10 mouse cellular contexts compared by ENCODE assay signal in genomic region chr7:44958208-44958607, GRCm38 (mm10). TPM values are rescaled to one million over a fixed set of nuclear protein-coding genes. Genes with fewer than 3 reads are reported as not detected.
A peak's percentile ranks its signal among the peaks of the same experiment; 100 is the strongest.
DNase-seq lines count a peak whose midpoint lies in the region; ATAC-seq and TF ChIP-seq lines count a peak whose summit lies in the region.
"Had no signal": no experiment of that assay in that cellular context is flagged by ENCODE, and none has a peak within 500 bp of the region (broad histone marks: within the 10 kb centered on the region; RNA-seq: fewer than 3 reads in every experiment).

No protein-coding gene starts in this region.

- H3K36me3 ChIP-seq in thymus, adult 2 months (ENCODE audit: control insufficient read depth, insufficient read depth, low read length): no peaks in the 10 kb centered on the region
- H3K36me3 ChIP-seq in lung, embryonic 16.5 days (ENCODE audit: control insufficient read depth, insufficient read depth, low read length): no peaks in the 10 kb centered on the region; the same call in 1 of the 2 replicates

- peak; percentile 46; the same call in 1 of the 2 replicates for ATAC-seq in common myeloid progenitor, adult 5-6 weeks (replicated peaks; ENCODE audit: low read depth, poor library complexity, severe bottlenecking)
- ATAC-seq in lung, embryonic 16.5 days (ENCODE audit: low read depth): peak; percentile 31; the same call in 1 of the 2 replicates

- H3K4me3 ChIP-seq in thymus, adult 2 months (ENCODE audit: control insufficient read depth, insufficient read depth, low read length): no peak overlapping the region
- no peak overlapping the region for H3K4me3 ChIP-seq in lung, embryonic 16.5 days (ENCODE audit: low read length)
- H3K4me3 ChIP-seq: embryonic facial prominence, embryonic 12.5 days; neural tube, embryonic 13.5 days had no signal

- intact Hi-C loops in heart, postnatal 10 days (cut with DNase I): loop anchor here (2.0 to 5.0 kb wide), 3 partner anchors 27 to 236 kb away; no protein-coding TSS in a partner anchor

- no peak for TF ChIP-seq CTCF in thymus, adult 2 months (IDR thresholded peaks at IDR 0.05; ENCODE audit: borderline replicate concordance, control insufficient read depth, extremely low read depth, insufficient read depth, low read length, poor library complexity)

- H3K27me3 ChIP-seq in thymus, adult 2 months (ENCODE audit: control insufficient read depth, insufficient read depth, low read length): no peaks in the 10 kb centered on the region
- no peaks in the 10 kb centered on the region for H3K27me3 ChIP-seq in lung, embryonic 16.5 days (ENCODE audit: control insufficient read depth, insufficient read depth, low read depth, low read length)
- H3K27me3 ChIP-seq: embryonic facial prominence, embryonic 12.5 days had no signal

- 27% methylated on average over 7 of the region's 7 CpGs for WGBS in thymus, adult 2 months
- WGBS in lung, embryonic 16.5 days: 45% methylated on average over 7 of the region's 7 CpGs

- no peaks in the 10 kb centered on the region for H3K4me1 ChIP-seq in thymus, adult 2 months (replicated peaks; ENCODE audit: control insufficient read depth, insufficient read depth, low read length)
- H3K4me1 ChIP-seq in lung, embryonic 16.5 days (replicated peaks; ENCODE audit: control insufficient read depth, insufficient read depth, low read length): no peaks in the 10 kb centered on the region
- H3K4me1 ChIP-seq: embryonic facial prominence, embryonic 12.5 days had no signal

- no peaks in the 10 kb centered on the region for H3K9me3 ChIP-seq in lung, embryonic 16.5 days (ENCODE audit: control insufficient read depth, low read length)
- H3K9me3 ChIP-seq: embryonic facial prominence, embryonic 12.5 days; neural tube, embryonic 13.5 days had no signal

- DNase-seq in heart, postnatal 10 days: peak; percentile 53 to 66
- no peak for DNase-seq in heart, adult 11 months
- peak; percentile 29 for DNase-seq in thymus, adult 2 months
- DNase-seq in thymus, adult 18-20 months: no peak
- no peak for DNase-seq in T-cell, adult 2 months (ENCODE audit: low spot score)
- DNase-seq in spleen, postnatal 14 days (ENCODE audit: low spot score in 2 of 2): no peak

- no peak for TF ChIP-seq POLR2A in thymus, adult 2 months (IDR thresholded peaks at IDR 0.05; ENCODE audit: control insufficient read depth, extremely low read depth, insufficient read depth, low read length, poor library complexity)

- H3K4me2 ChIP-seq in lung, embryonic 16.5 days (ENCODE audit: low read depth, low read length): no peak overlapping the region
- H3K4me2 ChIP-seq: embryonic facial prominence, embryonic 12.5 days; neural tube, embryonic 13.5 days had no signal

- no peak overlapping the region for H3K9ac ChIP-seq in lung, embryonic 16.5 days (ENCODE audit: low read length)
- H3K9ac ChIP-seq: embryonic facial prominence, embryonic 12.5 days; neural tube, embryonic 13.5 days had no signal

- H3K27ac ChIP-seq in thymus, adult 2 months (ENCODE audit: control insufficient read depth, insufficient read depth, low read length): no peak overlapping the region
- no peak overlapping the region for H3K27ac ChIP-seq in lung, embryonic 16.5 days (ENCODE audit: low read length)
- H3K27ac ChIP-seq: embryonic facial prominence, embryonic 12.5 days had no signal

RNA-seq across cellular contexts. Expression of gene Tsks, which starts 15.2 kb away (rescaled TPM):
- not detected for total RNA-seq in heart, postnatal 10 days (2021)
- 0.29 and 1.0 TPM in 2 replicates for polyA plus RNA-seq in thymus, adult 2 months (2012; rRNA removed)
- total RNA-seq in common myeloid progenitor, adult 5-6 weeks (2017): not detected in 2 replicates
- polyA plus RNA-seq in lung, embryonic 16.5 days (2015; fragmentation: Nextera tagmentation; extraction: Ambion mirVana): 0.15 and 0.44 TPM in 2 replicates

RNA-seq across cellular contexts. Expression of gene Cpt1c, which starts 16.4 kb away (rescaled TPM):
- 1 to 10 TPM; 4.1 to 6.2 TPM for total RNA-seq in heart, postnatal 10 days (2021)
- polyA plus RNA-seq in thymus, adult 2 months (2012; rRNA removed): 4.4 and 6.8 TPM in 2 replicates
- total RNA-seq in common myeloid progenitor, adult 5-6 weeks (2017): 0.23 and 1.2 TPM in 2 replicates
- polyA plus RNA-seq in lung, embryonic 16.5 days (2015; fragmentation: Nextera tagmentation; extraction: Ambion mirVana): 17.1 and 17.5 TPM in 2 replicates

RNA-seq across cellular contexts. Expression of gene Prmt1, which starts 28.2 kb away (rescaled TPM):
- 100 to 1,000 TPM; 198 to 216 TPM for total RNA-seq in heart, postnatal 10 days (2021)
- 242 and 260 TPM in 2 replicates for polyA plus RNA-seq in thymus, adult 2 months (2012; rRNA removed)
- 143 and 170 TPM in 2 replicates for total RNA-seq in common myeloid progenitor, adult 5-6 weeks (2017)
- polyA plus RNA-seq in lung, embryonic 16.5 days (2015; fragmentation: Nextera tagmentation; extraction: Ambion mirVana): 413 and 457 TPM in 2 replicates

RNA-seq across cellular contexts. Expression of gene Ap2a1, which starts 28.9 kb away (rescaled TPM):
- 10 to 100 TPM; 90.9 to 91.1 TPM for total RNA-seq in heart, postnatal 10 days (2021)
- 133 and 147 TPM in 2 replicates for polyA plus RNA-seq in thymus, adult 2 months (2012; rRNA removed)
- 22.4 and 31.1 TPM in 2 replicates for total RNA-seq in common myeloid progenitor, adult 5-6 weeks (2017)
- 58.2 and 63.7 TPM in 2 replicates for polyA plus RNA-seq in lung, embryonic 16.5 days (2015; fragmentation: Nextera tagmentation; extraction: Ambion mirVana)

RNA-seq across cellular contexts. Expression of gene Irf3, which starts 39.2 kb away (rescaled TPM):
- 10 to 100 TPM; 34.1 to 47.9 TPM for total RNA-seq in heart, postnatal 10 days (2021)
- polyA plus RNA-seq in thymus, adult 2 months (2012; rRNA removed): 227 and 277 TPM in 2 replicates
- 92.9 and 129 TPM in 2 replicates for total RNA-seq in common myeloid progenitor, adult 5-6 weeks (2017)
- 96.5 and 108 TPM in 2 replicates for polyA plus RNA-seq in lung, embryonic 16.5 days (2015; fragmentation: Nextera tagmentation; extraction: Ambion mirVana)

Comparison
In these comparisons a context has a peak if more than half of its experiments do, and no peak if none do; other contexts are left out.
1. DNase-seq: peak in heart, postnatal 10 days (2 of 2) and thymus, adult 2 months (single experiment); none in heart, adult 11 months (single experiment), thymus, adult 18-20 months (0 of 2), T-cell, adult 2 months (single experiment) and spleen, postnatal 14 days (0 of 2).